Mouse (Mus musculus) neutrophil, adult 65 days (primary cell): ENCODE results near the gene Lgals8. TPM values are rescaled to one million over a fixed set of nuclear protein-coding genes. Genes with fewer than 3 reads are reported as not detected.

Experiments used
- total RNA-seq: library from RNA; stranded (reverse); gene quantifications from 2 replicates; pipeline ENCODE4 v1.2.4, GENCODE M21; 2023

The Lgals8 gene
- total RNA-seq = 45.4 and 59.7 TPM in 2 replicates

GRCm38 (mm10) chr13:12464844-12465243 is at the start of gene Lgals8:
Gene Lgals8, minus strand, starts transcription at chr13:12464944.

GRCm38 (mm10) chr13:12394609-12395505 is 69.9 kb downstream of the Lgals8 start, which contains the start of gene Heatr1:
Gene Heatr1, plus strand, starts transcription at chr13:12395027.

Other genes starting within 250 kb of the Lgals8 start
- 17.1 and 22.7 TPM in 2 replicates for gene Mtr, start 206.8 kb downstream of the Lgals8 start, total RNA-seq
- not detected in 2 replicates for gene Actn2, start 124.2 kb downstream of the Lgals8 start, total RNA-seq
- gene Heatr1, start 69.9 kb downstream of the Lgals8 start, total RNA-seq = 44.8 and 67.3 TPM in 2 replicates
- 0.76 and 0.88 TPM in 2 replicates for gene Edaradd, start 55.5 kb upstream of the Lgals8 start, total RNA-seq
- gene Ero1lb, start 100.9 kb upstream of the Lgals8 start, total RNA-seq = 15.1 and 24.2 TPM in 2 replicates